Mouse (Mus musculus) neural tube, embryonic 12.5 days (tissue): ENCODE data around the gene Rnaseh2c. TPM values are rescaled to one million over a fixed set of nuclear protein-coding genes. Genes with fewer than 3 reads are reported as not detected.

Experiments used
- polyA plus RNA-seq: library from polyadenylated mRNA; unstranded; fragments of >200 nt; fragmentation: Nextera tagmentation; extraction: Ambion mirVana; gene quantifications from 2 replicates; pipeline ENCODE4 v1.2.1, GENCODE M21; 2016

The Rnaseh2c gene
- polyA plus RNA-seq, 1 experiment from 2014 or later: 140 TPM

Other genes with a start within 250 kb of the Rnaseh2c start
- 69.7 and 70.9 TPM in 2 replicates for gene Eif1ad, start 235.1 kb upstream of the Rnaseh2c start, polyA plus RNA-seq
- gene Banf1, start 234.7 kb upstream of the Rnaseh2c start, polyA plus RNA-seq: 344 and 354 TPM in 2 replicates
- gene Sart1, start 213.2 kb upstream of the Rnaseh2c start, polyA plus RNA-seq: 110 and 112 TPM in 2 replicates
- 0.24 and 0.25 TPM in 2 replicates for gene Tsga10ip, start 199.3 kb upstream of the Rnaseh2c start, polyA plus RNA-seq
- 270 and 298 TPM in 2 replicates for gene Drap1, start 176.9 kb upstream of the Rnaseh2c start, polyA plus RNA-seq
- gene AI837181, start 176.7 kb upstream of the Rnaseh2c start, polyA plus RNA-seq: 61.2 and 65.4 TPM in 2 replicates
- not detected in 2 replicates for gene Fosl1, start 154.3 kb upstream of the Rnaseh2c start, polyA plus RNA-seq
- 12.9 and 13.0 TPM in 2 replicates for gene Ccdc85b, start 144.0 kb upstream of the Rnaseh2c start, polyA plus RNA-seq
- gene Fibp, start 141.3 kb upstream of the Rnaseh2c start, polyA plus RNA-seq: 142 and 145 TPM in 2 replicates
- 3.3 and 4.2 TPM in 2 replicates for gene Ctsw, start 133.4 kb upstream of the Rnaseh2c start, polyA plus RNA-seq
- gene Efemp2, start 127.9 kb upstream of the Rnaseh2c start, polyA plus RNA-seq: 58.3 and 60.3 TPM in 2 replicates
- 44.6 and 47.9 TPM in 2 replicates for gene Mus81, start 113.5 kb upstream of the Rnaseh2c start, polyA plus RNA-seq
- 3,361 and 3,377 TPM in 2 replicates for gene Cfl1, start 111.4 kb upstream of the Rnaseh2c start, polyA plus RNA-seq
- 0.32 and 0.46 TPM in 2 replicates for gene 1700020D05Rik, start 98.1 kb upstream of the Rnaseh2c start, polyA plus RNA-seq
- 43.1 and 47.1 TPM in 2 replicates for gene Snx32, start 91.3 kb upstream of the Rnaseh2c start, polyA plus RNA-seq
- gene Ovol1, start 41.2 kb upstream of the Rnaseh2c start, polyA plus RNA-seq: 0.29 and 0.32 TPM in 2 replicates
- gene Ap5b1, start 33.8 kb upstream of the Rnaseh2c start, polyA plus RNA-seq: 2.5 and 2.8 TPM in 2 replicates
- gene Kat5, start 8.4 kb downstream of the Rnaseh2c start, polyA plus RNA-seq: 67.4 and 73.3 TPM in 2 replicates
- gene Rela, start 35.6 kb downstream of the Rnaseh2c start, polyA plus RNA-seq: 34.7 and 36.7 TPM in 2 replicates
- 24.8 and 25.7 TPM in 2 replicates for gene Sipa1, start 61.8 kb downstream of the Rnaseh2c start, polyA plus RNA-seq
- gene Map3k11, start 86.9 kb downstream of the Rnaseh2c start, polyA plus RNA-seq: 22.4 and 28.9 TPM in 2 replicates
- gene Pcnx3, start 87.0 kb downstream of the Rnaseh2c start, polyA plus RNA-seq: 30.3 and 32.4 TPM in 2 replicates
- 0.19 TPM in 2 replicates for gene Kcnk7, start 102.5 kb downstream of the Rnaseh2c start, polyA plus RNA-seq
- 10.1 and 10.5 TPM in 2 replicates for gene Ehbp1l1, start 124.4 kb downstream of the Rnaseh2c start, polyA plus RNA-seq
- gene Fam89b, start 127.8 kb downstream of the Rnaseh2c start, polyA plus RNA-seq: 193 and 195 TPM in 2 replicates
- gene Ltbp3, start 139.0 kb downstream of the Rnaseh2c start, polyA plus RNA-seq: 10.6 and 12.6 TPM in 2 replicates
- gene Scyl1, start 169.5 kb downstream of the Rnaseh2c start, polyA plus RNA-seq: 66.1 and 70.4 TPM in 2 replicates